Mouse (Mus musculus) kidney, postnatal 0 days (tissue): ENCODE results near the gene Cd7. TPM values are rescaled to one million over a fixed set of nuclear protein-coding genes. Genes with fewer than 3 reads are reported as not detected.
A peak's percentile ranks its signal among the peaks of the same experiment; 100 is the strongest.

Experiments
- ATAC-seq: fragments of 200-750 bp; cut with Nextera tagmentation; replicated peaks from 2 replicates; pipeline ENCODE4 v1.8.0; 2017; ENCODE audit warnings: low read depth, moderate number of reproducible peaks, moderate TSS enrichment, moderate library complexity; ENCODE audit not compliant: low FRiP score
- DNase-seq: peaks from one replicate; pipeline ENCODE4 v3.0.0-alpha.2; 2016; ENCODE audit warnings: low spot score
- H3K27ac ChIP-seq: fragments of 300-500 bp; sonication (generic); 2 replicates; pipeline ENCODE4 v1.5.1; 2014; ENCODE audit warnings: mild to moderate bottlenecking
- H3K27me3 ChIP-seq: fragments of 300-500 bp; sonication (generic); 2 replicates; pipeline ENCODE4 v1.6.1; 2014; ENCODE audit warnings: low read length, mixed read lengths; ENCODE audit not compliant: insufficient read depth
- H3K36me3 ChIP-seq: fragments of 300-500 bp; sonication (generic); 2 replicates; pipeline ENCODE4 v1.6.1; 2014; ENCODE audit warnings: low read length, mixed read lengths; ENCODE audit not compliant: insufficient read depth
- H3K4me1 ChIP-seq: fragments of 300-500 bp; sonication (generic); replicated peaks from 2 replicates; pipeline ENCODE4 v1.6.1; 2014; ENCODE audit warnings: antibody characterized with exemption, low read length, mixed read lengths; ENCODE audit not compliant: insufficient read depth
- H3K4me2 ChIP-seq: fragments of 300-500 bp; sonication (generic); 2 replicates; pipeline ENCODE4 v1.6.1; 2014; ENCODE audit warnings: mild to moderate bottlenecking, low read length, moderate library complexity, mixed read lengths
- H3K4me3 ChIP-seq: fragments of 300-500 bp; sonication (generic); replicated peaks from 2 replicates; pipeline ENCODE4 v1.5.1; 2014; ENCODE audit warnings: low read depth, low read length
- H3K9ac ChIP-seq: fragments of 300-500 bp; sonication (generic); 2 replicates; pipeline ENCODE4 v1.6.1; 2014; ENCODE audit warnings: low read depth, low read length
- H3K9me3 ChIP-seq: fragments of 300-500 bp; sonication (generic); replicated peaks from 2 replicates; pipeline ENCODE4 v1.6.1; 2016; ENCODE audit warnings: low read length, inconsistent platforms, mixed read lengths
- CTCF ChIP-seq: IDR thresholded peaks from 2 replicates; pipeline ENCODE4 v1.5.1; 2016; ENCODE audit warnings: antibody characterized with exemption, low read depth, mild to moderate bottlenecking, moderate library complexity
- WGBS: fragments of 180-500 bp; shearing (Covaris S2); extraction: QIAGEN DNeasy Blood & Tissue Kit; methylation state at CpG from one replicate; pipeline ENCODE4 v1.1.7; 2014; 5-methylcytosine and 5-hydroxymethylcytosine counted together
- polyA plus RNA-seq: library from polyadenylated mRNA; unstranded; fragments of >200 nt; fragmentation: Nextera tagmentation; extraction: Ambion mirVana; gene quantifications from 2 replicates; pipeline ENCODE4 v1.2.1, GENCODE M21; 2015

The Cd7 gene
- polyA plus RNA-seq, 1 experiment from 2014 or later: 0.16 TPM

- WGBS: 20% methylated on average over 4 of the region's 4 CpGs
- DNase-seq (peak; percentile 24), ATAC-seq (no peak)
- no peaks in the 10 kb centered on the region for H3K36me3 ChIP-seq
- H3K9me3 ChIP-seq: no peaks in the 10 kb centered on the region
- no peaks in the 10 kb centered on the region for H3K27me3 ChIP-seq
- H3K4me2 ChIP-seq: no peak overlapping the region
- no peak overlapping the region for H3K4me3 ChIP-seq
- H3K9ac ChIP-seq: no peak overlapping the region
- H3K4me1 ChIP-seq: no peaks in the 10 kb centered on the region
- TF ChIP-seq CTCF: no peak
- H3K27ac ChIP-seq: no peak overlapping the region
Measured at GRCm38 (mm10) chr11:121001966-121002365, 37.3 kb downstream of the Cd7 start.

- ATAC-seq (no peak), DNase-seq (no peak)
- 70% methylated on average over 6 of the region's 6 CpGs for WGBS
- H3K27ac ChIP-seq: no peak overlapping the region
- H3K9me3 ChIP-seq: no peaks in the 10 kb centered on the region
- no peak for TF ChIP-seq CTCF
- no peaks in the 10 kb centered on the region for H3K27me3 ChIP-seq
- no peaks in the 10 kb centered on the region for H3K36me3 ChIP-seq
- H3K4me3 ChIP-seq: no peak overlapping the region
- peaks cover 6% of the 10 kb centered on the region; the same call in 1 of the 2 replicates for H3K4me1 ChIP-seq
- H3K4me2 ChIP-seq: no peak overlapping the region
- no peak overlapping the region for H3K9ac ChIP-seq
Measured at GRCm38 (mm10) chr11:120994741-120995140, 44.5 kb downstream of the Cd7 start.

GRCm38 (mm10) chr11:120993586-120993985 lies 45.6 kb downstream of the Cd7 start:
- ATAC-seq (no peak), DNase-seq (no peak)
- TF ChIP-seq CTCF: no peak
- Histone ChIP-seq H3K4me2 (no peak overlapping the region), H3K27ac (no peak overlapping the region), H3K4me1 (peaks cover 14% of the 10 kb centered on the region), H3K4me3 (no peak overlapping the region), H3K27me3 (no peaks in the 10 kb centered on the region), H3K9ac (no peak overlapping the region), H3K36me3 (no peaks in the 10 kb centered on the region), H3K9me3 (no peaks in the 10 kb centered on the region)
- 83% methylated on average over 5 of the region's 5 CpGs for WGBS

- Histone ChIP-seq H3K4me2 (no peak overlapping the region), H3K9ac (no peak overlapping the region), H3K27ac (no peak overlapping the region), H3K4me3 (no peak overlapping the region), H3K4me1 (peaks cover 17% of the 10 kb centered on the region), H3K27me3 (no peaks in the 10 kb centered on the region), H3K9me3 (no peaks in the 10 kb centered on the region), H3K36me3 (no peaks in the 10 kb centered on the region)
- DNase-seq: no peak
- no peak for TF ChIP-seq CTCF
- no peak for ATAC-seq
- WGBS: 91% methylated on average over 3 of the region's 3 CpGs
Measured at GRCm38 (mm10) chr11:120993080-120993479, 46.1 kb downstream of the Cd7 start.

GRCm38 (mm10) chr11:120991791-120992190 lies 47.4 kb downstream of the Cd7 start:
- Histone ChIP-seq H3K4me1 (peaks cover 20% of the 10 kb centered on the region), H3K27ac (peak overlapping the region; percentile 96), H3K9ac (peak overlapping the region; percentile 99), H3K36me3 (no peaks in the 10 kb centered on the region), H3K9me3 (no peaks in the 10 kb centered on the region), H3K4me3 (peak overlapping the region; percentile 97), H3K27me3 (no peaks in the 10 kb centered on the region), H3K4me2 (peak overlapping the region; percentile 68)
- 60% methylated on average over 3 of the region's 3 CpGs for WGBS
- no peak for TF ChIP-seq CTCF
- ATAC-seq (no peak), DNase-seq (no peak)

GRCm38 (mm10) chr11:120990951-120991526 lies 48.2 kb downstream of the Cd7 start, which contains the start of gene Csnk1d:
Gene Csnk1d, minus strand, starts transcription at chr11:120991330.
- 0 out of 2 replicates have a peak, but pooled peaks have one; percentile 20 for TF ChIP-seq CTCF
- Histone ChIP-seq H3K27me3 (no peaks in the 10 kb centered on the region), H3K36me3 (0 out of 2 replicates have a peak, but pooled peaks cover 5% of the 10 kb centered on the region), H3K4me2 (peak within 1 kb of the TSS; percentile 68), H3K27ac (peak within 1 kb of the TSS; percentile 96), H3K9ac (peak within 1 kb of the TSS; percentile 99), H3K4me3 (peak within 1 kb of the TSS; percentile 97), H3K9me3 (no peaks in the 10 kb centered on the region), H3K4me1 (peaks cover 20% of the 10 kb centered on the region)
- ATAC-seq: peak; percentile 87
- WGBS: 0% methylated on average over 57 of the region's 59 CpGs
- DNase-seq: peak; percentile 98
